Mouse (Mus musculus) megakaryocyte, embryonic 14.5 days (primary cell): ENCODE results near the gene Chrm5. TPM values are rescaled to one million over a fixed set of nuclear protein-coding genes. Genes with fewer than 3 reads are reported as not detected.

Experiments used
- H3K27me3 ChIP-seq: replicated peaks from 2 replicates; pipeline ENCODE3; 2012; ENCODE audit warnings: inconsistent platforms
- H3K36me3 ChIP-seq: replicated peaks from 2 replicates; pipeline ENCODE3; 2012; ENCODE audit warnings: low read length, inconsistent platforms, mixed read lengths
- H3K4me1 ChIP-seq: 2 replicates; pipeline ENCODE4 v1.6.1; 2012; ENCODE audit warnings: inconsistent platforms
- H3K4me3 ChIP-seq: replicated peaks from 2 replicates; pipeline ENCODE3; 2012; ENCODE audit warnings: moderate library complexity, mild to moderate bottlenecking, inconsistent platforms
- H3K9me3 ChIP-seq: 2 replicates; pipeline ENCODE4 v1.6.1; 2012; ENCODE audit warnings: inconsistent platforms
- FLI1 ChIP-seq: IDR thresholded peaks from 2 replicates; pipeline ENCODE4 v1.6.1; 2012; ENCODE audit warnings: low read length, inconsistent platforms, mixed read lengths
- GATA1 ChIP-seq: IDR thresholded peaks from 3 replicates; pipeline ENCODE4 v1.6.1; 2012; ENCODE audit warnings: mixed read lengths, low read length, inconsistent platforms, borderline replicate concordance
- polyA plus RNA-seq: library from polyadenylated mRNA; stranded (reverse); fragments of >175 nt; gene quantifications from 2 replicates; pipeline ENCODE4 v1.2.3, GENCODE M21; 2012; ENCODE audit warnings: low replicate concordance; ENCODE audit not compliant: insufficient read depth

The Chrm5 gene
- not detected in 2 replicates for polyA plus RNA-seq

GRCm38 (mm10) chr2:112480669-112481068 lies at the start of gene Chrm5:
Gene Chrm5 (minus strand): TSS chr2:112480769.
- peaks cover 7% of the 10 kb centered on the region for H3K4me1 ChIP-seq
- TF ChIP-seq GATA1 (no peak), FLI1 (no peak)
- no peaks in the 10 kb centered on the region for H3K36me3 ChIP-seq
- no peak within 1 kb of the TSS for H3K4me3 ChIP-seq
- H3K9me3 ChIP-seq = no peaks in the 10 kb centered on the region
- H3K27me3 ChIP-seq = peaks cover 5% of the 10 kb centered on the region

GRCm38 (mm10) chr2:112526933-112527332 lies 46.4 kb upstream of the Chrm5 start:
- Histone ChIP-seq H3K9me3 (peaks cover 10% of the 10 kb centered on the region), H3K4me1 (peaks cover 7% of the 10 kb centered on the region; the same call in 1 of the 2 replicates), H3K36me3 (peaks cover 3% of the 10 kb centered on the region), H3K4me3 (no peak overlapping the region), H3K27me3 (no peaks in the 10 kb centered on the region)
- TF ChIP-seq GATA1 (no peak), FLI1 (no peak)

GRCm38 (mm10) chr2:112520526-112521482 lies 40.2 kb upstream of the Chrm5 start:
- H3K9me3 ChIP-seq = no peaks in the 10 kb centered on the region; the same call in 1 of the 2 replicates
- no peaks in the 10 kb centered on the region for H3K27me3 ChIP-seq
- H3K36me3 ChIP-seq = no peaks in the 10 kb centered on the region
- H3K4me3 ChIP-seq = no peak overlapping the region
- TF ChIP-seq GATA1 (no peak), FLI1 (no peak)
- peaks cover 7% of the 10 kb centered on the region; the same call in 1 of the 2 replicates for H3K4me1 ChIP-seq

- Histone ChIP-seq H3K4me1 (peaks cover 5% of the 10 kb centered on the region; the same call in 1 of the 2 replicates), H3K9me3 (no peaks in the 10 kb centered on the region; the same call in 1 of the 2 replicates), H3K27me3 (no peaks in the 10 kb centered on the region), H3K4me3 (no peak overlapping the region), H3K36me3 (no peaks in the 10 kb centered on the region)
- TF ChIP-seq FLI1 (no peak), GATA1 (no peak)
These were observed 38.0 kb upstream of the Chrm5 start for GRCm38 (mm10) chr2:112518541-112518940.

GRCm38 (mm10) chr2:112517218-112517617 lies 36.6 kb upstream of the Chrm5 start:
- Histone ChIP-seq H3K4me3 (no peak overlapping the region), H3K27me3 (no peaks in the 10 kb centered on the region), H3K9me3 (no peaks in the 10 kb centered on the region; the same call in 1 of the 2 replicates), H3K36me3 (no peaks in the 10 kb centered on the region), H3K4me1 (peaks cover 4% of the 10 kb centered on the region; the same call in 1 of the 2 replicates)
- TF ChIP-seq FLI1 (no peak), GATA1 (no peak)

GRCm38 (mm10) chr2:112516728-112517127 lies 36.2 kb upstream of the Chrm5 start:
- Histone ChIP-seq H3K36me3 (no peaks in the 10 kb centered on the region), H3K27me3 (no peaks in the 10 kb centered on the region), H3K9me3 (no peaks in the 10 kb centered on the region; the same call in 1 of the 2 replicates), H3K4me3 (no peak overlapping the region), H3K4me1 (peaks cover 4% of the 10 kb centered on the region; the same call in 1 of the 2 replicates)
- TF ChIP-seq FLI1 = no peak
- TF ChIP-seq GATA1 = no peak

GRCm38 (mm10) chr2:112513036-112513435 lies 32.5 kb upstream of the Chrm5 start:
- no peaks in the 10 kb centered on the region for H3K27me3 ChIP-seq
- H3K4me1 ChIP-seq = peaks cover 10% of the 10 kb centered on the region
- H3K4me3 ChIP-seq = no peak overlapping the region
- H3K9me3 ChIP-seq = no peaks in the 10 kb centered on the region
- TF ChIP-seq GATA1 (no peak), FLI1 (no peak)
- no peaks in the 10 kb centered on the region for H3K36me3 ChIP-seq

- Histone ChIP-seq H3K27me3 (no peaks in the 10 kb centered on the region), H3K9me3 (no peaks in the 10 kb centered on the region), H3K36me3 (no peaks in the 10 kb centered on the region), H3K4me3 (no peak overlapping the region), H3K4me1 (peaks cover 10% of the 10 kb centered on the region)
- no peak for TF ChIP-seq FLI1
- TF ChIP-seq GATA1 = no peak
These were observed 29.6 kb upstream of the Chrm5 start for GRCm38 (mm10) chr2:112510140-112510539.

GRCm38 (mm10) chr2:112507444-112507843 lies 26.9 kb upstream of the Chrm5 start:
- Histone ChIP-seq H3K4me1 (peaks cover 17% of the 10 kb centered on the region), H3K9me3 (no peaks in the 10 kb centered on the region), H3K4me3 (no peak overlapping the region), H3K27me3 (no peaks in the 10 kb centered on the region), H3K36me3 (no peaks in the 10 kb centered on the region)
- TF ChIP-seq GATA1 = no peak
- TF ChIP-seq FLI1 = no peak

- no peaks in the 10 kb centered on the region for H3K36me3 ChIP-seq
- peaks cover 17% of the 10 kb centered on the region for H3K4me1 ChIP-seq
- TF ChIP-seq FLI1 (no peak), GATA1 (no peak)
- H3K4me3 ChIP-seq = no peak overlapping the region
- H3K9me3 ChIP-seq = no peaks in the 10 kb centered on the region
- no peaks in the 10 kb centered on the region for H3K27me3 ChIP-seq
These were observed 26.4 kb upstream of the Chrm5 start for GRCm38 (mm10) chr2:112506841-112507435.
